Mouse (Mus musculus): ENCODE results near the gene Adamtsl4.
"Not testable (repeated sequence)": the region's sequence is repeated elsewhere in the genome, so short reads cannot be mapped to it uniquely, and the experiment has no call there.

Gene Adamtsl4

GRCm38 (mm10) chr3:95675301-95676092 lies 12.2 kb downstream of the Adamtsl4 start:
- peak; percentile 86 to 90 for DNase-seq

GRCm38 (mm10) chr3:95674812-95675211 lies 12.9 kb downstream of the Adamtsl4 start:
- peak in 1 of 2 experiments; percentile 66 for DNase-seq

- peak; percentile 87 to 90 for DNase-seq
These were observed 13.5 kb downstream of the Adamtsl4 start for GRCm38 (mm10) chr3:95674236-95674635.

- DNase-seq: peak; percentile 64 to 67
These were observed 14.0 kb downstream of the Adamtsl4 start for GRCm38 (mm10) chr3:95673707-95674211.

GRCm38 (mm10) chr3:95672861-95673706 lies 14.6 kb downstream of the Adamtsl4 start:
- DNase-seq: peak in 1 of 2 experiments; percentile 71

GRCm38 (mm10) chr3:95672461-95672860 lies 15.3 kb downstream of the Adamtsl4 start:
- no peak for DNase-seq

- DNase-seq: no peak
These were observed 16.5 kb downstream of the Adamtsl4 start for GRCm38 (mm10) chr3:95671201-95671600.

GRCm38 (mm10) chr3:95670419-95670818 lies 17.3 kb downstream of the Adamtsl4 start:
- DNase-seq: not testable (repeated sequence)

- no peak for DNase-seq
These were observed 18.4 kb downstream of the Adamtsl4 start for GRCm38 (mm10) chr3:95669309-95669665.

GRCm38 (mm10) chr3:95668589-95669308 lies 19.0 kb downstream of the Adamtsl4 start:
- DNase-seq: no peak

- peak; percentile 74 to 85 for DNase-seq
These were observed 19.7 kb downstream of the Adamtsl4 start for GRCm38 (mm10) chr3:95668026-95668425.

GRCm38 (mm10) chr3:95667521-95667920 lies 20.2 kb downstream of the Adamtsl4 start:
- no peak for DNase-seq

GRCm38 (mm10) chr3:95666124-95666844 lies 21.4 kb downstream of the Adamtsl4 start:
- peak; percentile 82 to 90 for DNase-seq

- no peak for DNase-seq
These were observed 22.8 kb downstream of the Adamtsl4 start for GRCm38 (mm10) chr3:95664940-95665352.

- no peak for DNase-seq
These were observed 23.6 kb downstream of the Adamtsl4 start for GRCm38 (mm10) chr3:95663969-95664608.

GRCm38 (mm10) chr3:95663486-95663885 lies 24.2 kb downstream of the Adamtsl4 start:
- no peak for DNase-seq

GRCm38 (mm10) chr3:95662724-95663449 lies 24.8 kb downstream of the Adamtsl4 start:
- no peak for DNase-seq

GRCm38 (mm10) chr3:95661945-95662715 lies 25.6 kb downstream of the Adamtsl4 start:
- no peak for DNase-seq

- no peak for DNase-seq
These were observed 26.8 kb downstream of the Adamtsl4 start for GRCm38 (mm10) chr3:95660788-95661478.
